Mouse (Mus musculus) olfactory bulb, adult 2 months (tissue): ENCODE data around the gene Cd96.

Experiments used
- CTCF ChIP-seq: fragments of 200-500 bp; IDR thresholded peaks from 2 replicates; pipeline ENCODE4 v1.5.1; 2012; ENCODE audit warnings: low read depth, mild to moderate bottlenecking, low read length, moderate library complexity; ENCODE audit not compliant: insufficient read depth
- POLR2A ChIP-seq: fragments of 200-500 bp; IDR thresholded peaks from 2 replicates; pipeline ENCODE4 v1.6.1; 2012; ENCODE audit warnings: mild to moderate bottlenecking, low read depth, low read length, moderate library complexity; ENCODE audit not compliant: insufficient read depth

DNA sequence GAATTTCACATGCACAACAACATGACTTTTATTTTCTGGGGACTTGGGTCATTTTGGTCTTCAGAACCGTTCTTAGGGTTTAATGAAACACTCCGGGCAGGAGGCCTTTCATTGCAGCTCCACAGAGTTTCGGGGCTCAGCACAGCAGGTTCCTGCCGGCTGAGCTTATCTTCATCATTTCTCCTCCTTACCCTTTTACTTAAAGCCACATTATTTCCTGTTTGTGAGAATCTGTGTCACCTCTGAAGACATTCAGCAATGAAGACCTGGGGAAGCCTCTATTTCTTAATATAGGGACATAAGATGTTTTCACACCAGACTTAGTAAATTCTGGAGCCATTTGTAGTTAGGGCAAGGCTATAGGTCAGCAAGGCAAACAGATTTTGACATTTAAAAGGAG lies 12.6 kb downstream of the Cd96 start:
- no peak for TF ChIP-seq CTCF
- no peak for TF ChIP-seq POLR2A
